Comparison of ENCODE assay signal across 14 mouse cellular contexts in genomic region chr6:128131390-128131789, GRCm38 (mm10).
"Had no signal": no experiment of that assay in that cellular context is flagged by ENCODE, and none has a peak within 500 bp of the region (broad histone marks: within the 10 kb centered on the region; RNA-seq: fewer than 3 reads in every experiment).

No protein-coding gene starts in this region.

- H3K27ac ChIP-seq: liver, embryonic 13.5 days; midbrain, embryonic 12.5 days had no signal

- H3K9ac ChIP-seq: liver, embryonic 13.5 days; midbrain, embryonic 12.5 days had no signal

- H3K4me2 ChIP-seq: liver, embryonic 13.5 days; midbrain, embryonic 12.5 days had no signal

- H3K4me3 ChIP-seq: layer of hippocampus, adult 2 months; liver, embryonic 13.5 days; midbrain, embryonic 12.5 days had no signal

- ATAC-seq: intestine, embryonic 16.5 days; lung, postnatal 0 days; midbrain, embryonic 16.5 days had no signal

- DNase-seq: kidney, adult 2 months; kidney, postnatal 14 days; layer of hippocampus, adult 9-11 months; liver, embryonic 13.5 days; lung, adult 2 months; lung, postnatal 36 days; thymus, adult 18-20 months; thymus, postnatal 36 days had no signal

- H3K36me3 ChIP-seq: liver, embryonic 13.5 days; midbrain, embryonic 12.5 days had no signal

- H3K27me3 ChIP-seq: liver, embryonic 13.5 days; midbrain, embryonic 12.5 days had no signal

- H3K9me3 ChIP-seq: liver, embryonic 13.5 days; megakaryocyte, embryonic 14.5 days; midbrain, embryonic 12.5 days had no signal
